Mouse (Mus musculus) bone marrow, adult 2 months (tissue): ENCODE measurements around the gene Fa2h.
"Not testable (repeated sequence)": the region's sequence is repeated elsewhere in the genome, so short reads cannot be mapped to it uniquely, and the experiment has no call there.

Source experiments
- CTCF ChIP-seq: fragments of 200-500 bp; IDR thresholded peaks from 2 replicates; pipeline ENCODE4 v1.5.1; 2011; ENCODE audit warnings: low read length, control low read depth; ENCODE audit not compliant: control insufficient read depth, insufficient read depth
- POLR2A ChIP-seq: fragments of 200-500 bp; IDR thresholded peaks from 2 replicates; pipeline ENCODE4 v1.6.1; 2011; ENCODE audit warnings: low read depth, mild to moderate bottlenecking, control low read depth, low read length, borderline replicate concordance; ENCODE audit not compliant: control insufficient read depth

DNA sequence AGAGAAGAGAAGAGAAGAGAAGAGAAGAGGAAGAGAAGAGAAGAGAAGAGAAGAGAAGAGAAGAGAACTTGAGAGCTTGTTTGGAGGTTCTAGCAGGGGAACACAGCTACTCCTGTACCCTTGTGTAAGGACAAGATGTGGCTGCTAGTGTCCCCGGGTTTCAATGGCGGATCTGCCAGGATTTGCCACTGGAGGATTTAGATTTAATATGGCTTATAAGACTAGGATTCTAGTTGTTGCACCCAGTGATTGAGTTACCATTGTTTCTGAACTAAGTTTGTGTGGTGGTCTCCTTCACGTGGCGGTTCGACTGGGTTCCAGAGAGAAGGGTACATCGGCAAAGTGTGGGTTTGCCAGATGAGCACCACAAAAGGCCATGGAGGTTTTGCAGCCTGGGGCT is 79.7 kb downstream of the Fa2h start:
- not testable (repeated sequence) for TF ChIP-seq POLR2A, CTCF
